Mouse (Mus musculus): ENCODE measurements around the gene Ndufaf2. TPM values are rescaled to one million over a fixed set of nuclear protein-coding genes. Genes with fewer than 3 reads are reported as not detected.
A peak's percentile ranks its signal among the peaks of the same experiment; 100 is the strongest.

Gene Ndufaf2
- polyA plus RNA-seq, 2 experiments from 2014 or later, result 39.7 to 40.4 TPM

DNA sequence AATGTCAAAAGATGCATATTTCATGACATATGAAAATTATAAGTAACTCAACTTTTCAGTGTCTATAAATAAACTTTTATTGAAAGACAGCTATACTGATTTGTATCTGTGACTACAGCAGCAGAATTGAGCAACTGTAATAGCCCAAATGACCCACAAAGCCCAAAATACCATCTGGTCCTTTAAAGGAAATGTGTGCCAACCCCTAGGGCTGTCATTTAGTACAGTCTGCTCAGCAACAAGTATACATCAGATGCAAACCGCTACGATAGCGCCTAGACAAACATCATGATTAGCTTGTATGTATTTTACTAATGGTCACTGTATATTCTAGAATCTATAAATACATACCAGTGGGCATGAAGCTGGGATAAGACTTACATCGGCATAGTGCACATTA lies 74.3 kb downstream of the Ndufaf2 start:
- no peak for ATAC-seq

DNA sequence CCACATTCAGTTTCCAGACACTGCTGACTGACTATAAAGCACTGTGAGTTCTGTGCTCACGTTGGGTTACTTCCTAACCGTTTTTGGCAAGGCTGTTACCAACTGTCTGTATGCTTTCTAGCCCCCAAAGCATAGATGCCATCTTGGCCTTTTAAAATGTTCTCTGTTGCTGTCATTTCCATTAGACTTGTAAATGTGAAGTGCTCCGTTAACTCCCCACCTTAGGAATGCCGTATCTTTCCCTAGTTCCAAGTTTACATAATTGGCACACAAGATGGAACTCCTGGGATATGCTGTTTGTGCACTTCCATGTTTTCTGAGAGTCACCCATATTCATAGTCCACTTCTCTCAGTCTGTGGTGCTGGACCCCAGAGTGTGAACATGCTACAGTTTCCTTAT lies 80.5 kb downstream of the Ndufaf2 start:
- no peak for ATAC-seq

DNA sequence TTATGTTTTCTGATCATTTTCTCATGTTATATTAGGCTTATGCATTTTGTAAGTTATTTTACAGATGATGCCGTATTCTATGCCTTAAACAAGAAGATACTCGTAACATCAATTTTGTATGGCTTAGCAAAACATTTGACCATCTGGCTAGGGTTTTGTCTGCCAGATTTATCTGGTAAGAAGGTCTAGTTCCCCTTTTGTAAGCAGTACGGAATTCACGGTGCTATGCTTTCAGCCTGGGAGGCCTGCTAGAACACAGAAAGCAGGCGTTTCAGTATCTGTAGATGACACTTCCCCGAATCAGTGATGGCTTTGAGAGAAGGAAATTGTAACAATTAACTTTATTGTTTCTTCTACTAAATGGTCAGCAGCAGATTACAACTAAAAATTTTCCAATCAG lies 80.9 kb downstream of the Ndufaf2 start:
- no peak for ATAC-seq

DNA sequence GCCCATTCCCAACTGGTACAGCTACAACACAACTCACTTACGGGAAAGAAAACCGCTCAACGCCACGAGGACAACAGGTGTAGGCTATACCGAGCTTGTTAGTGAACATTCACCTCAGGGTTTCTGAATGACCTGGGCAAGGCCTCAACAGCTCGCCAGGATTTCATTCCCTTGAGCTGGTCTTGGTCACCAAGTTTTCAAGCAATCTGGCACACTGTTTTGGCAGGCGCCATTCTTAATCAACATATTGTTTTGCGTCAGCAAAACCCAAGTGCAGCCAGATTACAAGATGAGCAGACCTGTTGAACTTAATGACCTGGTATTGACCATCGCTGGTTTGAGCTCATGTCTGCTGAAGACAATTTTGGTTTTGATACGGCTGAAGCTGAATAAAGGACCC lies 88.3 kb downstream of the Ndufaf2 start:
- ATAC-seq, result no peak

DNA sequence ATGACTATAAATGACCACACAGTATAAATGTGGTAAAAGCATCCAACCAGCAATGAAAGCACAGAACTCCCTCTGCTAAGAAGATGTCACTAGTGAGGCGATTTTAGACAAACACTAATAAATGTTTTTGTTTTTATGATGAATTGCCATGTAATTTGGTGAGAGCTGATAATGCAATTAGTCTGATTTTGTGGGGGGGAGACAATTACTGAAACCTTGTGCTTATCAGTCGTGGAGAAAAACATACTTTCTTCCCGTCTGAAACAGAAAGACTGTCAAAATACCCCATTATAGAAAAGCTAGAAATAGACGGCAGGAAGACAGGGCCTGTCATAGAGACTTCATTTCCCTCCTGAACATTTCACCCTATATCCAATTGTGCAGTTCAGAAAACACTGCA lies 89.3 kb downstream of the Ndufaf2 start:
- no peak for ATAC-seq

DNA sequence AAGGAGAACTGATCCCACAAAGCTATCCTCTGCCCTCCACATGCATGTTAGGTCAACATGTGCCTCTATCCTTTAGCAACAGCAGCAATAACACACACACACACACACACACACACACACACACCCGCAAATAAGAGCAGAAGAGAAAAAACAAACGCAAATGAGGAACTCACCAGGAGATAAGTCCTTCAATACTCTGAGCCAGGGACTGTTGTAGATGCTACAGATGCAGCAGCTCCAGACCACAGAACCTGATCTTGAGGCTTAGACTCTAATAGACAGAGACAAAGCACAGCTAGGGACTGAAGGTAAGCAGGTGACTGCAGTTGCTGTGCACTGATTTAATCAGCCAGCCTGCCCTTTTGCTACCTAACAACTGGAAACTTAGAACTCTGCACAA lies 92.4 kb downstream of the Ndufaf2 start:
- no peak for ATAC-seq

DNA sequence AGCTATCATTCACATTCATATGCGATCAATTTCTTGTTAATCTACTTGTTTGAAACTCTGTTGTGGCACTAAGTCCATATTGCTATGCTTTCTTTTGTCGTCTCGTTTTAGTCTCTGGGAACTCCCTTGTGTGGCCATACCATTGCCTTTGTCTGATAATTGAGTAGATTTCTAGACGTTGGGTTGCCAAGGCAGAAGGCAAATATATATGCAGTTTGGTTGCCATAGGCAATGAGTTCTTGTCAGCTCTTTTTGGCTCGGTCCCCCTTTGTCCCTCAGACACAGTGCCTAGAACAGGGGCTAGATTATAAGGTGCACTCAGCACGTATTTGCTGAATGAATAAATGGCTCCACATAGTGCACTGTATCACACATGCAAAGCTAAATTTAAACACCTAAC lies 94.1 kb downstream of the Ndufaf2 start:
- ATAC-seq, result no peak

DNA sequence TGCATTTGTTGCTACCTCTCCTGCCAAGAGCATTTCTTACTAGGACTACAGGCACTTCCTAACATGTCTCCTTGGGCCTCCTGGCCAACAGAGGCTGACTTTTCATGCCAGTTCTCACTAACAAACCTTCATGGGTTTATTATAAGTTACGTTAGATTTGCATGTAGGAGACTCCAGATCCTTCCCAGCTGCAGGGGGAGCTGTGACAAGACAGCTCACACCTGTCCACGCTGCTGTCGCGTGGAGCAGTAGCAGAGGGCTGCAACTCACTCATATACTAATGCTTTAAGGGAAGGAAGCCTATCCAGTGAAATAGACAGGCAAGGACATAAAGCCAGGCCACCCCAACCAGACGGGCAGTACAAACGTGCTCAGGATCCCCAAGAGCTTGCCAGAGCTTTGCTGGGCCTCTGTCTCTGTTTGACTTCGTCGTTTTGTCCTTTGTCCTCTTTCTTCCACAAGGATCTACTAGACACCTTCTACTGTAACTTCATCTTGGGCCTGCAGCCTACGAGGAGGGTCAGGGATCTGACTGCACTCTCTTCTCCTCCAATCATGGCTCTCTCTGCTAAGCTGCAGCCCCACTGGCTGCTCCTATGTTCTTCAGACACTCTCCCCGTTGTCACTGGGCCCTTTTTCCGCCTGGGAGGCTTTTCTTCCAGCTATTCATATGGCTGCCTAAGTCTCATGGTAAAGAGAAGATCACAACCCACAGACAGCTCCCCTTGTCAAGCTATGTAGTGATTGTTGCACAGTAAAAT lies 94.9 kb downstream of the Ndufaf2 start:
- no peak for ATAC-seq

DNA sequence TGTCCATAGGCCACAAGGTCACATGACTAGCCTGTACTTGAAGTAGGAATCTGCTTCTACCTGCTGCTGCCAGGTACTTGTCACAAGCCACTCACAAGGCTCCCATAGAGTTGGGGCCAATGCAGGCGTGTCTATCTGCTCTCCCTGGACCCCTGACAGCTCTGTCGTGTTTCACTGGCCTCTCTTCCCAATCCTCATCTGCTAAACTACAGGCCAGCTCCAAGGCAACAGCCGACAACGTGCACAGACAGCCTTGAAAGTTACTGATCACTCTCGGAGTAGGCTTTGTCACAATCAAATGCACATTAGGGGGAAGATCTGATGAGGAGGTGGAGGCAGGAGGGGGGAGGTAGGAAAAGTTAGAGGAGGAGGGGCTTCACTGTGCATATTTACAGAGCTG lies 95.5 kb downstream of the Ndufaf2 start:
- no peak for ATAC-seq

DNA sequence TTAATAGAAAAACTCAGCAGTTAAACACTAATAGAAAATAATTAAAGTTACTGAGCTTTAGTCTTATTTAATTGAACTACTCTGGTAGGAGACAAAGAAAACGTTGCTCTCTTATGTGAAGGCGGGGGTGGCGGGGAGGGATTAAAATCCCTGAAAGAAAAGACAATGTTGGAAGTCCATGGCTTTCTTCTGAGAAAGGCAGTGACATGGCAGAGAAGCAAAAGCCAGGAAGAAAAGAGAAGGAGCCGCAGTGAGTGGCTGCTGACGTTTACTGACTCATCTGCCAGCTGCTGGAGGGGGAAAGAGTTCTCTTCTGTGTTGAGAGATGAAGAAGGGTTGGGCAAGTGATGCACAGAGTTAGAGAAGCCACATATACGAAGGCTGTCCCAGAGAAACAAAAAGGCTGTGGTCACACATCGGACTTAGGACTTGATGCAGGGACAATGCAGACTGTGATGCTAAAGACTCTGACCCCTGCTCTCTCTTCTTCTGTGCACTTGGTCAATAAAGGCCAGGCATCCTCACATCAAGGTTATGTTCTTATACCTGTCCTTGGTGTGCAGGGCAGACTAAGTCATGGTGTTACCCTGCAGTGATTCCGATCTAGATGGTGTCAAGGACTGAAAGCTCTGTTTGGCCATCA lies 97.4 kb downstream of the Ndufaf2 start:
- no peak for ATAC-seq

DNA sequence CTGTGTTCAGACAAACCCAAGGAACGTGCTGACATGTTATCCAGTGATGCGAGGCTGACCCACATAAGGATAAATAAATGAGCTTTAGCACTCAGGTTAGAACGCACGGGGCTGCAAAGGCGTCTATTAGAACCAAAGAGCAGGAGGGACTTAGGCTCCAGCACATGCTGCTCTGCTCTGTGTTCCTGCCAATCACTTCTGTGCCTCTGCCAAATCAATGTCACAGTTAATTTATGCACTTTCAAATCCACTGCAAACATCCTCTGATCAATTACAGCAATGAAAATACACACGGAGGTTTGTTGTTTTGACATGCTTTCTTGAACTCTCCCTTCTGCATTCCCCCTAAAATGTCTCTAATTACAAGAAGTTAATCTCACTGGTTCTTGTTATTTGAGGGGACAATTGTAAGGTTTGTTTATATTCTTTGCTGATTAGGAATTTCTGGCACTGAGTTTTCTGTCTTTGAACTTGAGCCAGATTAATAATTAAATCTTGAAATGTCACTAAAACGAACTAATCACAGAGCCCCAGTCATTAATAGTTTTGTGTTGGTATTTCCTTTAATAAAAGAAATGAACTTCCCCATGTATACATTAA lies 98.0 kb downstream of the Ndufaf2 start:
- ATAC-seq, result no peak

DNA sequence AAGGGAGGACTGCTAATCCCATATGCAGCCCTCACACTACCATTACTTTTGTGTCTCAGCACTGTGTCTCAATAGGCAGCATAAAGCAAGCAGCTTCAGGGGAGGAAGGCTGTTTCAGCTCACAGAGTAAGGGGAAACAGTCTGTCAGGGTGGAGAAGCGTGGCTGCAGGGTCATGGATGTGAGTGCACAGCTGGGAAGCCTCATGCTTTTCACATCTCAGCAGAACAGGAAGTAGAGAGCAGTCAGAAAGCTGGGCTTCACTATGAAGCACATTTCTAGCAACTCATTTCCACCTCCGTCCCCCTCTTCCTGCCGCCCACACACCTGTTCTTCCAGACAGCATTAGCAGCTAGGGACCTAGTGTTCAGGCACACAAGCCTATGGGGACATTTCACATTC lies 101.5 kb downstream of the Ndufaf2 start:
- peak; percentile 71 for ATAC-seq

DNA sequence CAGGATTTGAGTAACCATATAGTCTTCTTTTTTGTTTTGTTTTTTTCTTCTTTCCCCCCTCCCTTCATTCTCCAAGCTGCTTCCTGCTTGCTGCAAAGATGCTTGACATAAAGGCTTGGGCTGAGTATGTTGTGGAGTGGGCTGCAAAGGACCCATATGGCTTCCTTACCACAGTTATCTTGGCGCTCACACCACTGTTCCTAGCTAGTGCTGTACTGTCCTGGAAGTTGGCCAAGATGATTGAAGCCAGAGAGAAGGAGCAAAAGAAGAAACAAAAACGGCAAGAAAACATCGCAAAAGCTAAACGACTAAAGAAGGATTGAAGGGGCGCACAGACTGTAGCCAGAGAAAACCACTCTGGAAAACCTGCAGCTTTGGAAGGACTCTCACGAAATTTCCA lies 111.1 kb downstream of the Ndufaf2 start:
- ATAC-seq, result no peak

DNA sequence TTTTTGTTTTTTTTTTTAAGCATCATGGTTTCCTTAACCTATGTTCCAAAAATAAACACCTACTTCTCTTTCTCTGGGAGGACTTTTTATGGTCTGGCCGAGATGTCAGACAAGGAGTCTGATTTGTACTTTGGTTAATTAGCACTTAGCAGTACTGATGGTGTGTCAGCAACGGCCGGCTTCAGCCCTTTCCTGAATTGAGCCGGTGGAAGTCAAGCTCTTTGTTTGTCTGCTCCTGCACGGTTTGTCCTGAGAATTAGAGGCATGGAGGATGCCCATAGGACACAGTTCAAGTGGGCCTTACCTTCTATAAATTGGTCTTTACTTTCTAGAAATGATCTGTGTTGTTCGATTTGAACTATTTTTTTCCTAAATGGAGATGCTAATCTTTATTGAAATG lies 111.5 kb downstream of the Ndufaf2 start:
- no peak for ATAC-seq

DNA sequence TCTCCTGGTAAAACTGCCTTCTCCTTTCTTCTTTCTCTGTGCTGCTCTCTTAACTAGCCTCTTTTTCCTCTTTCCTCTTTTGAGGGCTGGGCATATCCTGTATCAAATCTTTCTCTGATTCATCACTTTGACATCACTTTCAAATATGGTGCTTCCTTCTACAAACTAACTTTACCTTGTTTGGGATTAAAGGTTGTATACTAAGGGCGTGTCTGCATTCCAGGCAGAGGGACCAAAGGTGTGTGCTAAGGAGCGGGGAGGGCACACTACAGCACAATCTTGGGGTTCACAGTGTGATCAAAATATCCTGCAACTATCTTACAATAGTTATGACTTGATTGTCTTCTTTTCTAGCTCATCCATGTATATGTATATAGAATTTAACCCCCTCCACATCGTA lies 112.4 kb downstream of the Ndufaf2 start:
- peak; percentile 1 for ATAC-seq

DNA sequence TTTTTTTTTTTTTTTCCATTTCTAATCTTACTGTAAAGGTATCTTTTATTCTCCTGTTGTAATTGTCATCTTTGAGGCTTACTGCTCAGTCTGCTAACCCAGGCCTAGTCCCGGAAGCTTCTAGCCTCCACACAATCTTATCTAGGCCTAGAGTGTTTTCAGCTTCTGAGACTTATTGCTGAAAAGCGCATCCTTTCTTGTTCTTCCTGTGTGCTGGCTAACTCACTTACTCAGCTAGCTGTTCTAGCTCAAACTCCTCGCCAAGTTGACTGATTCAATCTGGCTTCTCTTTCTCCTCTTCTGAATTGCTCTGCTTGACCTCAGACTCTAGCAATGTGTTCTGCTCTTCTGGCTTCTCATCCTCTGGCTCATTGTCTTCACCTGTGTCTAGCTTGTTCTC lies 112.8 kb downstream of the Ndufaf2 start:
- peak; percentile 42 for ATAC-seq

DNA sequence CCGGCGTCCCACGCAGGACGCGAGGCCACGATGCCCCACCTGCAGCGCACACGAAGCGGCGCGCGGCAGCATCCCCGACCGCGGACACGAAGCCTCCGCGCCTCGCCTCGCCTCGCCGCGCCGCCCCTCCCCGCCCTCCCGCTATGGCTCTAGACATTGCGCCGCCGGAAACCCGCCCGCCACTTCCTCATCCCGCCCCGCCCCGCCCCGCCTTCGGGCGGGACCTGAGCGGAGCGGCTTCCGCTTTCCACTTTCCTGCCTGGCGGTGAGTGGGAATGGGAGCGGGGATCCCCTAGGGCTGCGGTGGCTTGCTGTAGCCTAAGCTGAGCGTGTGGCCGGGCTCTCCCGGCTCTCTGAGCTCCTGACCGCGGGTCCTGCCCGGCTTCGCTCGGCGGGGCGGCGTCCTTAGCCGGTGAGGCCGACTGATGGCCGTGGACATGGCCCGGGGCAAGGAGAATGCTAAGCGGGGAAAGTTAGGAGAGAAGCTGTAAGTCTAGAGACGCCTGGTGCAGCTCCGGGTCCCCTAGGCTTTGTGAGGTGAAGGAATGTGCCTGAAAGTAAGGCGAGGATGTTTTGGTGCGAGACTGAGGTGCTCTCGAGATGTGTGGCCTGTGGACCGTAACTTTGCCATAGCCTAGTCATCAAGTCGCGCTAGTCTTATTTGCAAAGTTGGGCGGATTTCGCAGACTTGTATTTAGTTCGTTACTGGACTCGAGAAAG lies 114.0 kb downstream of the Ndufaf2 start, which contains the start of gene Smim15:
Gene Smim15 (plus strand): TSS at position 225 of the 720 bp plus-strand sequence.
- peak; percentile 74 for ATAC-seq

DNA sequence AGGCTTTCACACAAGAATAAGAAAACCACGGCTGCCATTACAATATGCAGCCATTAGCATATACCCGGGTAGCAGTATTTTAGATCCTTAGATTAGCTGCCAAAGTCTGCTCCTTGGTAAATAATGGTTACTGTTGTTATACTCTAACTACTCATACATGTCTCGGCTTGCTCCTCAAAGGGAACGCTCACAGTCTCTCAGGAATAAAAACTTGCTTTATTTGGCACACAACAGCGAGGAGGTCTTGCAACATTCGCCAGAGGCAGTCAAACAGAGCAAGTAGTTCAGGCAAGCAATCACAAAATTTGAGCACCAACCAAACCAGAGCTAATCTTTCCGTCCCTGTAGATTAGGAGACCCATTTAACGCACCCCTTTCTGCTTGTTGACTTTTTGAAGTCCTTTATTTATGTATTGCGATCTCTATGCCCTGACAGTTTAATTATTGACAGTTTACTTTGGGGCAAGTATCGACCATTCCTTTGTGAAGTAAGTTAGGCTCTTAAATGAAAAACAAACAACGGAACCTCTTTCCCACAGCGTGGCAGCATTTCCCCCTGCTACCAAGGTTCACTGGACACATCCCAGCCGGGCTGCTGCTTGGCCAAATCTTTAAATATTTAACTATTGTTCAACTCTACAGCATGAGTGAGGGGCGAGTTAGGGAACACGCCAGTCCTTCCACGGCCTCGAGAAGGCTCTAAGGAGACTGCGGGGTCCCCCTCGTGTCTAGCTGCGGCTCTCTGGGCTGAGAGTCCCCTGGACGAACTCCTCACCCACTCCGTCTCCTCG lies 114.8 kb downstream of the Ndufaf2 start:
- no peak for ATAC-seq

DNA sequence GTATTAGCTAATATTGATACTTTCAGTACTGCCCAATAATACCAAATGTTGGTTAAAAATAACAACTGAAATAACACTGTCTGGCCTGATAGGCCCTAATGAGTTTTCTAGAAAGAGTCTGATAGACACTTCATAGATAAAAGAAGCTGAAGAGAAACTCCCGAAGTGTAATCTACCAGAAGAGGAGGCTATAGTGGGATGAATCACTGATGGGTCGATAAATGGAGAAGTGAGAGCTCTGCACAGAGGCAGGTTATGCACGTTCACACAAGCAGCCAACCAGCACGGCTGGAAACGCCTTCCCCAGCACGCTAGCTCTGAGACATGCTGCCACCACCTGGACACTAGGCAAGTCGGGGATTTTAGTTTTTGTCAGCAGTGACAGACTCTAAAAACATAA lies 117.1 kb downstream of the Ndufaf2 start:
- peak; percentile 59 for ATAC-seq

DNA sequence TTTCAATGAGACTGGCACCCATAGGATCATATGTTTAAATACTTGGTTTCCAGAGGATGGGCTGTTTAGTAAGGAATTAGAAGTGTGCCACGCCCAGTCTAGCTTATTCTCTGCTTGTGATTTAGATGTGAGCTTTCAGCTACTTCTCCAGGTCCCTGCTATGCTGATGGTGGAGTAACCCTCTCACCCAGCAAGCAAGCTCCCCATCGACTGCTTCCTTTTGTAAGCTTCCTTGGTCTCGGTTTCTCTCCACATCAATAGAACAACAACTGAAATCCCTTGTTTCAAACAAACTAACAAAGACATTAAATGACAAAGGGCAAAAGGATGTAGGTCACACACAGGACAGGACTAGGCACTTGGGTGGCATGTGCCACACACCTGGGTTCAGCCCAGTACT lies 118.0 kb downstream of the Ndufaf2 start:
- ATAC-seq, result no peak

DNA sequence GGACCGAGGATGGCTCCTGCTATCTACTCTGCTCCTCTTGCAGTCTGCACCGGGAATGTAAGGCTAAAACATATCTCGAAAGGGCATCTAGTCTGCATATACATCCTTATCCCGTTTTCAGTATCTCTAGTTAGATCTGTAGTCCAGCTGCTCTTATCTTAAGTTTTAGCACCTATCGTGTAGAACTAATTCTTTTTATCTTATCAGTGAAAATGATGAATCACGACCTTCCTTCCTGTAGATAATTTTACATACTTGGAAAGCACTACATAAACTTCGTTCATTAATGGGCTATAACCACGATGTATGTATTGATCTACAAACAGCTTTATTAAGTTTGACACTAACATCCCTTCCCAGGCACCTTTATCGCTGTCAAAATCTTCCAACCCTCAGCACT lies 118.5 kb downstream of the Ndufaf2 start:
- no peak for ATAC-seq

DNA sequence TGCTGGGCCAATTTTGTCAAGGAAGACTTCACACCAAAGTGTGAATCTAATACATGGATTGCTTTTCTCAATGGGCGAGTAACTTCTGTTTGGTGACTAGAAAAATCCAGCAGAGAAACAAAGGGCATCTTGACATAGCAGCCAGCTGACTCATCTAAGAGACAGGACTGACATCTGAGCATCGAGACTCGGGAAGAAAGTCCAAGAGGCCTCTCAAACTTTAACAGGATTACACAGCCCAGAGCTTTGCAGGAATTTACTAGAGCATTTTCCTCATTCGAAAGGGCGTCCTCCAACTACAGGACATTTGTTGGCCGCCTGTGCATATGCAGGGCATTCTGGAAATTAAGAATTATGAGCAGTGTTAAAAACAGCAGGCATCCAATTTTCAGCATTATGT lies 119.0 kb downstream of the Ndufaf2 start:
- no peak for ATAC-seq

DNA sequence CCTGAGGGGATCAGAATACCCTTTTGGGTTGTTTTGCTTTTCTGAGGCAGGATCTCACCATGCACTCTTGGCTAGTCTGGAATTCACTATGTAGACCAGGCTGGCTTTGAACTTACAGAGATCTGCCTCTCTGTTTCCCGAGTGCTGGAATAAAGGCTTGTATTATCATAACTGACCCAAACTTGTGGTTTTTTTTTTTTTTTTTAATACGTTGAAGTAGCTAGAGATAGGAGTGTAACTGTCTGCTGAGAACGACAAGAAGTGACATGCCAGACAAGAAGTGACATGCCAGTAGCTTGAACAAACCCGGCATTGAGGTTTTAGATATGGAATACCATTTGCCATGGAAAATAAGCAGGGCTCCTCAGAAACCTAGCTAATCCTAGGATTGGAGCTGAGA lies 125.6 kb downstream of the Ndufaf2 start:
- no peak for ATAC-seq

Measured in CD4-positive, CD25-positive, alpha-beta regulatory T cell, adult 4 months (primary cell).